Mouse (Mus musculus): ENCODE measurements at regions not wholly inside any gene's neighbourhood (a gene's known extent, or its start where the extent isn't known, plus 50 kb on each side); places are given as distances from the start of the nearest gene placed in this dataset.
A peak's percentile ranks its signal among the peaks of the same experiment; 100 is the strongest.

DNA sequence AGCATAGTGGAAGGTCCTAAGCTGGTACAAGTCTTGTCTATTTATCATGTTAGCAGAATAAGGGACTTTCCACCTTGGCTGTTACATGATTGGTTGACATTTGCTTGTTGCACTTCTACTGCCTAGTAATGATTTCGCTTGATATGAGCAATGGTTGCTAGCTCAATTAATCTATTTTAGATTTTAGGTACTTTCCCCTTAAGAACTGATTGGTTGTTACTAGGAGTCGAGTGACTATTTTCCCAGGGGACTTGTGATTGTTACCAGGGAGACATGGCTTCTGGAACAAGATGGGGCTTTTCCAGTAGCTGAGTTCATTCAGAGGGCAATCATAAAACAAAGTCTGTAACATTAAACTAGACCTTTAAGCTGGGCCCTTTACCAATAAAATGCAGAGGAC, 100.9 kb downstream of the Nup35 start:
- DNase-seq (ENCODE audit: low read depth, low spot score), result peak; percentile 61

- no peak for DNase-seq (ENCODE audit: low read depth, low spot score)
Measured at GRCm38 (mm10) chr2:80724085-80724484, 107.0 kb downstream of the Nup35 start.

- DNase-seq (ENCODE audit: low read depth, low spot score), result no peak
Measured at GRCm38 (mm10) chr2:80731324-80731723, 114.3 kb downstream of the Nup35 start.

GRCm38 (mm10) chr2:80746737-80747136, 129.7 kb downstream of the Nup35 start:
- no peak for DNase-seq (ENCODE audit: low read depth, low spot score)

DNA sequence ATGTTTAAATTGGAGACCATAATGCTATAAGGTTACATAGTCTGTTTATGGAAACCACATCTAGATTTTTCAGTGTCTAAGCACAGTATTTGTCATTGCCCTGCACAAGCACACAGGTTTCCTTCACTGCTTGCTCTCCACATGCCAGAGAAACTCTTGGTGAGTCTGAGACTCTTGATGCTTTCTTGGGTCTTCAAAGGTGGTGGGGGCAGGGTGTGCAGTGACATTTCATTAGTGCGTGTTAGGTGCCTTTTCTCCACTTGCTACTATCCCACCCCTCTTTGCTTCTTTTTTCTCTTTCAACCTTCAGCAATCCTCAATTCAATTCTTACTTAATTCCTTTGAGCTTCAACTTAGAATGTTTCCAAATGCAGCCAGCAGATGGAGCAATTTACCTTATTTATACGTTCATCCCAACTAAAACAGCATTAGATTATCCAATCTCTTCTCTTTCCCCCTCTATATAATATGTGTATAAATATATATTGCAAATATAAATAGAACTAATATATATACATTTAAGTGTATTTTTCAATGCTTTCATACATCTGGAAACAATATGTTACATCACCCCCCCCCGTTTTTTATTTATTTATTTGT, 145.1 kb downstream of the Nup35 start:
- peak; percentile 33 for DNase-seq (ENCODE audit: low read depth, low spot score)

- no peak for DNase-seq (ENCODE audit: low read depth, low spot score)
Measured at GRCm38 (mm10) chr2:80771176-80771575, 154.1 kb downstream of the Nup35 start.

- DNase-seq (ENCODE audit: low read depth, low spot score), result no peak
Measured at GRCm38 (mm10) chr2:80772455-80772854, 155.4 kb downstream of the Nup35 start.

DNA sequence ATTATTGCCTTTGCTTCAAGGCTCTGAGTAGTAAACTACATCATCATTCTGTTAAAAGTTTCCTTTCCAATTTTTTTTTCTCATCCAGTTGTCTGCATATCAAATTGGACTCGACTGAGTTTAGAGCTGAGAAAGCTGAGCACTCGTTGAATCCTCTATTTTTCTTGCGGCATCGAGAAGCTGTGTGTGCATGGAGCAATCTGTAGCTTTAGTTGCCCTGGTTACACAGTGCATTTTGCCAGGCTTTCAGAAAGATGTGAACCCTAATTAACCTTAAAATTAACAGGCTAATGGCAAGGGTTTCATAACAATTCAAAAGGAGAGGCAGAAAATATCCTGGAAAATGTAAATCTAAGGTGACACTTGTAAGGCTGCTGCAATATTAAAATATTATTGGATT, 169.3 kb downstream of the Nup35 start:
- DNase-seq (ENCODE audit: low read depth, low spot score), result no peak

GRCm38 (mm10) chr2:80793345-80794147, 176.5 kb downstream of the Nup35 start:
- DNase-seq (ENCODE audit: low read depth, low spot score), result no peak

DNA sequence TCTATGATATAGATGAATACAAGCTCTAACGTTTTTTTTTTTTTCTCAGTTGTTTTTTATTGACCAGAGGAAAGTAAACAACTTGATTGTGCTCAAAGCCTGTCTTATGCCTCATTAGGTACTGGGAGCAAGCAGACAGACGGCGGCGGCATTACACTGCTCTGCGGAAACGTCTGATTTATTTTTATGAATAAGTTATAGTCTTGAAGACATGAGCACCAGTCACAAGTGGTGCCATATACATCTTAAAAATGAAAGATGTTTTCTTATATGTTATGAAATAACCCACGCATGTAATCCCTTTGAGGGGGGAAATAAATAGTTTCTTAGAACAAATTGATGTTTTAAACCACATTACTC, 177.1 kb downstream of the Nup35 start:
- DNase-seq (ENCODE audit: low read depth, low spot score), result no peak

GRCm38 (mm10) chr2:80819268-80819667, 202.2 kb downstream of the Nup35 start:
- no peak for DNase-seq (ENCODE audit: low read depth, low spot score)

- no peak for DNase-seq (ENCODE audit: low read depth, low spot score)
Measured at GRCm38 (mm10) chr2:80851056-80851455, 234.0 kb downstream of the Nup35 start.

DNA sequence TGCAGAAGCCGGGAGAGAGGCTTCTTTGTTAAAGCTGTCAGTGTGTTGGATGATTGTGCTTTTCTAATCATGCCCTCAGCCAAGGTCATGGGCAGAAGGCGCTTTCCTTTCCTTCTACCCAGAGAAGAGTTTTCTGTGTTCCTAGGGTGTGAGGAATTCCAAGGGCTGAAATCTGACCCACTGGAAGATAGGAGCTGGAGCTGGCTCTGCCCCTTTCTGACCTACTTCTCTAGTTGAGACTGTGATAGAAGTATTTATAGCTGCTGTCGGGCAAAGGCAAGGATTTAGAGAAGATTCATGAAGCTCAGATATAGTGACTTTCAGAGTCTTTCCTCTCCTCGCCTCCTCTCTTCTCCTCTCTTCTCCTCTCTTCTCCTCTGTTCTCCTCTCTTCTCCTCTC, 238.2 kb downstream of the Nup35 start:
- no peak for DNase-seq (ENCODE audit: low read depth, low spot score)

GRCm38 (mm10) chr2:80870046-80870445, 253.0 kb downstream of the Nup35 start:
- DNase-seq (ENCODE audit: low read depth, low spot score), result no peak

DNA sequence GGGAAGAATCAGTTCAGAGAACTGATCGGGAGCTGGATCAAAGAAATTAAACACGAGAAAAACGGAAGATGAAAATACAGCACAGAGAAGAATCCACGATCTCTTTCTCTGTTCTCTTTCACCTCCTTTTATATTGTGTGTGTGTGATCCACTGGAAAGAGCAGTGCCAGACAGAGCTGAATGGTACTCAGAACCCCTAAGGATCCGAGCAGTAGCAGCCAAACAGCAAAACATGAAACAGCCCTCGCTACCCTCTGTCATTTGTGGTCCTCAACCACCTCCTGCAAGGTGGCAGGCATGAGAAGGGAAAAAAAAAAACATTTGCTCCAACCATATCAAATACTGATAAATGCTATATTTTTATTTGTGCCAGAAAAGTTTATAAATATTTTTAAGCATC, 253.4 kb downstream of the Nup35 start:
- no peak for DNase-seq (ENCODE audit: low read depth, low spot score)

DNA sequence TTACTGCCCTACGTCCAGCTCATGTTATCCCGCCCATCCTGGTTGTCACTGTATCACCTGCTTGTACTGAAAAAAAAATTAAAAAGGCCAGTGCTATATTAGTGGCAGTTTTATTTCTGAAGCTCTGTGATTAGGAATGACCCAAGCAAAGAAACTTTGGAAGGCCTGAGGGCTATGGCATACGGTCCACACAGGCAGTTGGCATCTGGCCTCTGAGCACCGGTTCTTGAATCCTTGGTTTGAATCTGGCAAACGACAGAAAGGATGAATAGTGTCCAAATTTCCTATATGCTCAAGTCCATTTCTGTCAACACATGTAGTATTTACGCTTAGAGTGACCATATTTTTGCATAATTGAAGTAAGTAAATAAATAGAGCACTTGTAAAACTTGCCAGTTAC, 254.3 kb downstream of the Nup35 start:
- DNase-seq (ENCODE audit: low read depth, low spot score), result no peak

DNA sequence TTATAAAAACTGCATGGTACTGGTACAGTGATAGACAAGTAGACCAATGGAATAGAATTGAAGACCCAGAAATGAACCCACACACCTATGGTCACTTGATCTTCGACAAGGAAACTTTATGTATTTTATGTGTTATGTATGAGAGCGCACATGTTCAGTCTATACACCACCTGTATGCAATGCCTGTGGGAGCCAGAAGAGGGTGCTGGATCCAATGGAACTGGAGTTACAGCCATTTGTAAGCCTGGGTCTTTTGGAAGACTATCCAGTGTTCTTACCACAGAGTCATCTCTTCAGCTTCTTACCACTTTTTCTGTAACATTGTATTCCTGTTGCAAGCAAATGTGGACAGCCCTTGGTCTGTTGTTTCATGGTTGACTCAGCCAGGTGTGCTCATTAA, 261.4 kb downstream of the Nup35 start:
- DNase-seq (ENCODE audit: low read depth, low spot score), result no peak

DNA sequence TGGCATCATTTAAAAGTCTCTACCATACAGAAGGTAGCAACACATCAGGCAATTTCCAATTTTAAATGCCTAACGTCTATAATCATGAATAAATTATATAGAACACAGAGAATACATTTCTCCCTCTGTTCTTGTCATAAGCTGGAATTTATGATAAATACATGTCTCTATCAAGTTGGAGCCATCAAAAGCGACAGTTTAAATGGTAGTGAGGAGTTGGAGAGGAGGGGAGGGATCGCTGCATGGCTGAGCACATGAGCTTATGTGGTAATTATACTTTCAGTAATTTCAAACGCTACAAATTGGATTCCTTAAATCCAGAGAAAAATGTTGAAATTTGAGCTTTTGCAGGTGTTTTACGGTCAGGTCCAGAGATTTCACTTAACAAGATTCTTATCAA, 267.2 kb downstream of the Nup35 start:
- no peak for DNase-seq (ENCODE audit: low read depth, low spot score)

GRCm38 (mm10) chr2:80902050-80902449, 285.0 kb downstream of the Nup35 start:
- DNase-seq (ENCODE audit: low read depth, low spot score), result no peak

DNA sequence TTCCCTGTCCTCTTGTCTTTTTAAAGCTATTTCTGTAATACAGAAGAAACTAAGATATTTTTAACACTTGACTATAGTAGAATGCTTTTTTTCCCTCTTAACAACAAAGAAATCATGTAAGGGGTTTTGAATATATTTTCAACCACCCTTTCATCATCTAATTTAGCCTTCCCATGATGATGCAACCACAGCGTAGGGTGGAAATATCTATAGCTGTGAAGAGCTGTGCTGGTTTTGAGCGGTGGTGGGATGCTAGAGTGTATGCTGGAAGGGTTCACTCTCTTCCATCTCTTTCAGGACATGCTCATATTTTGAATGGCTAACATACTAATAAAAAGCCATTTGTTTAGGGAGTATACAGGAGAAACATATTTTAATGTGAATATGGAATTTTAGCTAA, 296.4 kb downstream of the Nup35 start:
- no peak for DNase-seq (ENCODE audit: low read depth, low spot score)

DNA sequence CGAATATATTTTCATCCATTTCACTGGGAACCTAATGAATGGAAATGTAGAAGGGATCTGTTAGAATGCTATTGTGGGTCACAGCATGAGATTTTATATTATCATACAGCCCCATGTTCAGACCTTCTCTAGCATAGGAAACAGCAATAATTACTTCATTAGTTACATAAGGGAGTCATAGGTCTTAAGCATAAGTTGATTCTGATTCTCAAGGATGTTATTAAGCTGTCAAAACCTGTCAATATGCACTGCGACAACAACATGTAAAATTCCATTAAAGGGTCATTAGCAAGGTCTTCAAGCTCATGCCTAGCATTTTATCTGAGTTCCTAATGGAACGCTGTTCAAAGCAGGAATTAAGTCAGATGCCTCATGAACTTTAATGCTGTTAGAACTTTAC, 328.5 kb downstream of the Nup35 start:
- DNase-seq (ENCODE audit: low read depth, low spot score), result no peak

DNA sequence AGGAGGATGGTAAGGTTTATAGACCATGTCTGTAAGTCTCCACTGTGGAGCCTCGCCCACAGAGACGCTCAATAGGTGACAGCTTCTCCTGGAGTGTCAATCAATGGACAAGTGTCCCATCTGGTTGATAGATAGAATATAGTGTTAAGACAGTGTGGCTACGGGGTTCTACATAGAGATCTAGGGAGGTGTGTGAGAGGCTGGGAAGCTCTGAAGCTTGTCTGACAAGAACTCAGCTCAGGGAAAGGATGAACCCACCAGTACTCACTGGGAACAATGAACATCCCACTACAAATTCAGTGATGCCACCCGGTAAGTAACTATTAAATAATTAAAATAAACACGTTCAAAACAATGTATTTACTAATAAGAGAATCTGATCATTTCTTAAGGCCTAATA, 349.7 kb downstream of the Nup35 start:
- no peak for DNase-seq (ENCODE audit: low read depth, low spot score)

DNA sequence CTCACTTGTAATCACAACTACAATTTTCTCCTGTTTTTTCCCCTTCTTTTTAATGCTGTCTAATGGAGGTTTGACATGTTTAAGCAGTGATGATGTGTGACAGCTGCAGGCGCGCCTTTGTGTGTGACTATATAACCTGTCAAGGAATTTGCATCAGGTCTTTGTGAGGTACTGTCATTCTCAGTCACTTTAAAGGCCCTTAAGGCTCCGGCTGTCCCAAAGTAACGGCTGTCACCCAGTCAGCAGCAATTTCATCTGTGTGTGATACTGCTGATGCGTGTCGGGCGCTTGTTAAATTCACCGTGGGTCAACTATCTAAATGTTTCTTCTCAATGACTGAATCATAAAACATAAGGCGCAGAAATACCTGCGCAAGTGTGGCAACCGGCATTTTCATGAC, 350.2 kb downstream of the Nup35 start:
- DNase-seq (ENCODE audit: low read depth, low spot score), result no peak

DNA sequence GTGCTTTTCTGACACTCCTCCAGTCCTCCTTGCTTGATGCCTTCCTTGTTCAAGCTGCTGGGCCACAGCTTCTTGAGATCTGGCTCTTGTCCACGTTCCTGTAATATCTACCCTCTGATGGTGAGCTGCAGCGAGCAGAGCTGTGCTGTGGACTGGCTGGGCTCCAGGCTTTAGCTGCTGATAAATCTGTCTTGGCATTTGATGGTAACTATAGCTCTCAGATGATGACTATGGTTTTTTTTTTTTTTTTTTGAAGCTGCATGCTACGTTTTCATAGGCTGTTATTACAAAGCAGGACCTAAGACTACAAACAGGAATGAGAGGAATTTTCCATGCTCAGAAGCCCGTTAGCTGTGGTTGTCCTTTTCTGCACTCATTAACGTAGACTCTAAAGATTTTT, 352.3 kb downstream of the Nup35 start:
- no peak for DNase-seq (ENCODE audit: low read depth, low spot score)
